Mouse (Mus musculus) ovary, adult 2 months (tissue): ENCODE results near the gene Gm49661. TPM values are rescaled to one million over a fixed set of nuclear protein-coding genes. Genes with fewer than 3 reads are reported as not detected.

ENCODE experiments used
- polyA plus RNA-seq: library from polyadenylated mRNA; depleted of rRNA; stranded (reverse); fragments of >200 nt; gene quantifications from 2 replicates; pipeline ENCODE4 v1.2.3, GENCODE M21; 2012; rRNA removed

Gm49661 gene
- 3.0 and 4.6 TPM in 2 replicates for polyA plus RNA-seq

DNA sequence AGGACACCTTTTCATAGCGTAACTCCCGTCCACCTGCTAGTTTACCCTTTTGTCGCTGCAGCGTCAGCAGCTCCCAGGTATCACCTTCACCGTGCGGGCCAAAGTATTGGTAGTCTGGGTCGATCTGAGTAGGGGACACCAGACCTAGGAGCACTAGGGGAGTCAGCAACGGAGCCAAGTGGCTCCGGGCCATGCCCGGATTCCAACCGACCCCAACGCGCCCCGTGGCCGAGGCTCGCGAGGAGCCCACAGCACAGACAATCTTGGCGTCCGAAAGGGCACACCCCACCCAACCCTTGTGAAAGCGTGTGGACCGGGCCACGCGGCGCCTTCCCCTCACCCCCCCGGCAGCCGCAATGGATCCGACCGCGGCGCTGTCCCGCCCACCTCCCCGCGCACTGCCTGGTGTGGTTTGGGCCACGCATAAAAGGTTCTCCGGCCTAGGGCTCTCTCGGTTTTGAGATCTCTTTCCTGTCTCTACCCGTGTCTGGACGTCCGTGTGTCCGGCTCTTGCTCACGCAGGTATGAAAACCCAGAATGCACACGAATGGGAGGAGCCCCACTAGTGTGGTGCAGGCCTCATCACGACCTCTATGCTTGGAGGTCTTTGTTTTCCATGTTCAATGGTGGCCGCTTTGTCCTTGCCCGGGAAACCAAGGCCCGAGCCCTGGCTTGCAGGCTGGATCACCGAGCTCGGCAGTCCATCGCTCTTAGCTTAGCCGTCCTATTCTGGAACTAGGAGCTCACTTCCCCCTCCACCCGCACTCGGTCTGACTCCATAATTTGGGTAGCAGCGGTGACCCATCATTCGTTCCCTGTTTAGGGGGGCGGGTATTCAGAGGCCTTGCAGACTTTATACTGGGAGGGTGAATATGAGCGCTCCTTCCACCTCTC lies at the start of gene Gm49661, which contains the start of the genes Prdx2 and Rnaseh2a:
TSS of gene Gm49661 (minus strand) at position 193 of the 894 bp plus-strand sequence.
TSS of gene Prdx2 (plus strand) at position 347 of the 894 bp plus-strand sequence.
TSS of gene Rnaseh2a (minus strand) at position 527 of the 894 bp plus-strand sequence.

DNA sequence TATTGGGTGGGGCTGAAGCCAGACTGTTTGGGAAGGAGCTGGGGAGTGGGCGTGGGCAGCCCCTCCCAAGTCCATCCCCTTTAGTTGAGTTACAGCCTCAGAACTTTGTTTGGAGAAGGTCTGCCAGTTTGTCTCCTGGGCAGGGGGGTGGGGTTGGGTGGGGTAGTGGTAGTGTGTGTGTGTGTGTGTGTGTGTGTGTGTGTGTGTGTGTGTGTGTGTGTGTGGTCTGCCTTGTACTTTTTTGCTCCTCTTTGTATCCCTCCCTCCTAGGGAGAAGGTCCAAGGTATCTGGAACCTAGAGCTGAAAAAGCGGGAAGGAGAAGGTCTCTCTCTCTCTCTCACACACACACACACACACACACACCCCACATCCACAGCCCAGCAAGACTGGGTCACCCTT lies 45.2 kb upstream of the Gm49661 start, which contains the start of gene Best2:
TSS of gene Best2 (minus strand) at position 101 of the 400 bp plus-strand sequence.

GRCm38 (mm10) chr8:84990349-84990748 lies 21.1 kb upstream of the Gm49661 start, which contains the start of gene Hook2:
Gene Hook2 (plus strand): TSS chr8:84990603.

GRCm38 (mm10) chr8:84978248-84978940 lies 9.2 kb upstream of the Gm49661 start, which contains the start of gene Junb:
Gene Junb (minus strand): TSS chr8:84978718.

GRCm38 (mm10) chr8:84946528-84947240 lies 22.5 kb downstream of the Gm49661 start, which contains the start of gene Rtbdn:
Gene Rtbdn (plus strand): TSS chr8:84946991.

DNA sequence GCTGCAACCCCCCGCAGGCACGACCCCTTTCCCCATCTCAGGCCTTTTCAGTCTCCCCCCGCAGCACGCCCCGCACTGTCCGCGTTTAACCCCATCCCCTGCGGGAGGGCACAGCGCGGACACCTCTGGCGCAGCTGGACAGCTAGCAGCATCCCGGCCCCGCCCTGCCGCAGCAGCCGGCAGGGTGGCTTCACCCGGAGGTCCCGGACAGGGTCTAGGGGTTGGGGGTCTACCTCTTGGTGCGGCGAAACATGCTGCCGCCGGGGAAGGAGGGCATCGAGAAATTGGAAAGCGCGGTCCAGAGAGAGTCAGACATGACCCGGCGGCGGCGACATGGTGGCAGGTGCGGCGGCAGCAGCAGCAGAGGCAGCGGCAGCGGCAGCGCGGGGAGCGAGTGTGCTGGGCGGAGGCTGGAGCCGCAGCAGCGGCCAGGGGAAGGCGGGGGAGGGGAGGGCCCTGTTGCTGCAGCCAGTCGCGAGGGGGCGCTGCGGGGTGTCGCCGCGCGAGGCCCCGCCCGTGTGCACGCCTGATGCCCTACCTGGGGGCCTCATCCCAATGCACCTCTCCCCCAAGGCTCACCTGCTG lies 32.2 kb downstream of the Gm49661 start, which contains the start of gene Mast1:
TSS of gene Mast1 (minus strand) at position 398 of the 585 bp plus-strand sequence.

Other genes starting within 250 kb of the Gm49661 start
- gene G430095P16Rik, start 246.4 kb downstream of the Gm49661 start, polyA plus RNA-seq = 0.33 and 0.97 TPM in 2 replicates
- 78.5 and 79.3 TPM in 2 replicates for gene Nfix, start 169.1 kb downstream of the Gm49661 start, polyA plus RNA-seq
- gene Dand5, start 146.6 kb downstream of the Gm49661 start, polyA plus RNA-seq = 2.2 and 3.9 TPM in 2 replicates
- gene Gadd45gip1, start 137.9 kb downstream of the Gm49661 start, polyA plus RNA-seq = 111 and 172 TPM in 2 replicates
- gene Rad23a, start 128.8 kb downstream of the Gm49661 start, polyA plus RNA-seq = 67.1 and 86.6 TPM in 2 replicates
- 235 and 272 TPM in 2 replicates for gene Calr, start 122.5 kb downstream of the Gm49661 start, polyA plus RNA-seq
- 62.9 and 83.9 TPM in 2 replicates for gene Farsa, start 112.4 kb downstream of the Gm49661 start, polyA plus RNA-seq
- gene Syce2, start 97.3 kb downstream of the Gm49661 start, polyA plus RNA-seq = 9.6 and 13.0 TPM in 2 replicates
- 119 and 170 TPM in 2 replicates for gene Gcdh, start 75.5 kb downstream of the Gm49661 start, polyA plus RNA-seq
- 0.68 and 1.3 TPM in 2 replicates for gene Klf1, start 67.5 kb downstream of the Gm49661 start, polyA plus RNA-seq
- gene Dnase2a, start 60.9 kb downstream of the Gm49661 start, polyA plus RNA-seq = 14.7 and 22.8 TPM in 2 replicates
- 0.17 and 0.18 TPM in 2 replicates for gene Mast1, start 32.1 kb downstream of the Gm49661 start, polyA plus RNA-seq
- gene Rtbdn, start 22.4 kb downstream of the Gm49661 start, polyA plus RNA-seq = 0.12 and 0.22 TPM in 2 replicates
- 272 and 313 TPM in 2 replicates for gene Prdx2, start 154 bp upstream of the Gm49661 start, polyA plus RNA-seq
- 71.9 and 104 TPM in 2 replicates for gene Rnaseh2a, start 334 bp upstream of the Gm49661 start, polyA plus RNA-seq
- 88.0 and 111 TPM in 2 replicates for gene Junb, start 9.3 kb upstream of the Gm49661 start, polyA plus RNA-seq
- 12.0 and 13.4 TPM in 2 replicates for gene Hook2, start 21.2 kb upstream of the Gm49661 start, polyA plus RNA-seq
- gene Best2, start 45.1 kb upstream of the Gm49661 start, polyA plus RNA-seq = 0.08 and 0.13 TPM in 2 replicates
- 160 and 216 TPM in 2 replicates for gene Asna1, start 55.8 kb upstream of the Gm49661 start, polyA plus RNA-seq
- 134 and 160 TPM in 2 replicates for gene Trir, start 57.4 kb upstream of the Gm49661 start, polyA plus RNA-seq
- 109 and 112 TPM in 2 replicates for gene Tnpo2, start 67.5 kb upstream of the Gm49661 start, polyA plus RNA-seq
- gene Fbxw9, start 90.6 kb upstream of the Gm49661 start, polyA plus RNA-seq = 90.1 and 104 TPM in 2 replicates
- gene Gm5741, start 98.5 kb upstream of the Gm49661 start, polyA plus RNA-seq = 1.8 and 2.4 TPM in 2 replicates
- gene Dhps, start 102.3 kb upstream of the Gm49661 start, polyA plus RNA-seq = 76.3 and 84.0 TPM in 2 replicates
- 138 and 173 TPM in 2 replicates for gene Wdr83os, start 111.3 kb upstream of the Gm49661 start, polyA plus RNA-seq
- gene Wdr83, start 111.9 kb upstream of the Gm49661 start, polyA plus RNA-seq = 36.8 and 41.0 TPM in 2 replicates
- 58.0 and 71.1 TPM in 2 replicates for gene Man2b1, start 113.8 kb upstream of the Gm49661 start, polyA plus RNA-seq
- gene Zfp791, start 153.7 kb upstream of the Gm49661 start, polyA plus RNA-seq = 0.41 and 0.56 TPM in 2 replicates
- gene Cks1brt, start 182.5 kb upstream of the Gm49661 start, polyA plus RNA-seq = not detected in 2 replicates